Mouse (Mus musculus): Measurements from ENCODE around the gene Ddx49.
A peak's percentile ranks its signal among the peaks of the same experiment; 100 is the strongest.

The Ddx49 gene

DNA sequence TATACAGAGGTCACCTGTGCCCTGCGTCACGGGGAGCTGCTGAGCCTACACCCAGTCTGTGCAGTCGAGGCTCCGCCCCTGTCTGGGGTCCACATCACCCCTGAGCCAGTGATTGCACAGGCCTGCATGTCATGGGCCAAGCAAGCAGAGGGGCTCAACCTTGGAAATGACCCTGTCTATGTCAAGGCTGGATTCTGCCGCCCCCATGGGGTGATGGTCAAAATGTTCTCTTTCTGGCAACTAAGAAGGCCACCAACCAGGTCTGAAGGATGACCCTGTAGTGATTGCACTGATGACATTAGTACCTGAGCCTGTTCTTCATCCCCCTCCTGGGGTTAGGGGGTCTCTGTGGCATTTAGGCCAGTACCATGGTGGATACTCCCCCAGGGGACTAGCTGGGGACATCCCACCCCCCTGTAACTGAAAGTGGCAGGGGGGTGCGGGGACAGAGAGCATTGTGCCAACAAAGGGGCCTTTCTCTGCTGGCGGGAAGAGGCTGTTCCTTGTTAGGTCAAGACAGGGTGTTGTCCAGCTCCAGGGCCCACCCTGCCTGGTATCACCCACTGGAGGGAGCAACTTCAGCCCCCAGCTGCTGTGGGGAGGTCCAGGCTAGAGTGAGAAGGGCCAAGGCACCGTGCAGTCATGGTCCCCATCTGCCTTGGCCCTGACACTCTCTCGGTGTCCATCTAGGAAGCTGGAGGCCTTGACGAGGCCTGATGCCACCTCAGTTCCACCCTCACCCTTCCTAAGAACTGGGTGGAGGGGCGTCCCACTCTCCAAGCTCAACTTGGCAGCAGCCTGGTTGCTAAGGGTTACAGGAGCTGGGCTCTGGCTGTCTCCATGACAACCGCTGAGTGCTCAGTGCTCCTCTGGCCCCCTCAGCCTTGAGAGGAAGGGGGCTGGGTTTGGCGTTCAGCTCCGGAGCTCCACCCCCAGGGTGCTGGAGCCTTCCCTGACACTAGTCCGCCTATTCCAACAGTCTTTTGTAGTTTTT is 14.5 kb upstream of the Ddx49 start:
- DNase-seq: no peak

DNA sequence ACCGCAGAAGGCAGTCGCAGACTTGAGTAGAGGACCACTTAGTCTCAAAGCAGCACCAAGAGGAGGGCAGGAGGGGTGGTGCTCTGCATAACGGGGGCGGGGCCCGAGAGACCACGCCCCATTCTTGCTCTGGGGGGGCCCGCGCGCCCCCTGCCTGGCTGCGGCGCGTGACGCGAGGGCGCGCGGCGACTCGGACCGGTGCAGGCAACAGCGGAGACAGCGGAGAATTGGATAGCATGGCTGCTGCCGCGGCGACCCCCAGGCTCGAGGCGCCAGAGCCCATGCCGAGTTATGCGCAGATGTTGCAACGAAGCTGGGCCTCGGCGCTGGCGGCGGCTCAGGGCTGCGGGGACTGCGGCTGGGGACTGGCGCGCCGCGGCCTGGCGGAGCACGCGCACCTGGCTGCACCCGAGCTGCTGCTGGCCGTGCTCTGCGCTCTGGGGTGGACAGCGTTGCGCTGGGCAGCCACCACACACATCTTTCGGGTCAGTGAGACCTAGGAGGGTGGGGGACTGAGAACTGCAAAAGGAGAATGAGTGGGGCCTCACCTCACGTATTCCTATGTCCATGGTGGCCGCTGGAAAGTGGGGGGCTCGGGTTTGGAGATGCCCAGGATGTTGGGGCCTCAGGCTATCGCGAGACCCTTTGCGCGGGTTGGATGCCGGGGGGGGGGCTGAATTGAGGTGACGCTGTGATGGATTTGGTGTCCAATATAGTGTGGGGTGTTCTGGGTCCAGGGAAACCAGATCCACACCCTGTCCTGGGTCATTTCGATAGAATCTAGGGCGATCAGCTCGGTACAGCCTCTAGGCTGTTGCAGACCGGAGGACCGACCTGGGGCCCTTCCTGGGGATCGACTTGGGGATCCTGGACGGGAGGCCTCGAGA is 13.6 kb upstream of the Ddx49 start, which contains the start of gene Cers1:
Gene Cers1 (plus strand): TSS at position 152 of the 887 bp plus-strand sequence.
- DNase-seq: no peak

- no peak for DNase-seq
Measured at GRCm38 (mm10) chr8:70313399-70313798, 11.1 kb upstream of the Ddx49 start.

GRCm38 (mm10) chr8:70309311-70309710 is 7.0 kb upstream of the Ddx49 start:
- DNase-seq: no peak

GRCm38 (mm10) chr8:70302901-70303300 is 612 bp upstream of the Ddx49 start:
- DNase-seq: no peak

DNA sequence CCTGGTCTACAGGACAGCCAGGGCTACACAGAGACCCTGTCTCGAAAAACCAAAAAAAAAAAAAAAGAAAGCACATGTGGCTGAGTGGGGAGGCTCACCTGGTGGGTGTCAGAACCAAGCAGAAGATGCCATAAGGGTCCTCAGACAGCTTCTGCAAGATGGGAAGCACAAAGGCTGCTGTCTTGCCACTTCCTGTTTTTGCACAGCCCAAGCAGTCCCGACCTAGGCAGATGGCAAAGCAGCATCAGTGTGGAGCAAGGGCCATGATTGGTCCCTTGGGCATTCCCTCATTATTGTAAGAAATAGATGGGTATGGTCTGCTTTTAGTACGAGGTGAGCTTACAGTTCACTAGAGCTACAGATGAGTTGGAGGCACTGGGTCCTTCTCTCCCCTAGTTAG is 1.4 kb downstream of the Ddx49 start:
- no peak for DNase-seq

DNA sequence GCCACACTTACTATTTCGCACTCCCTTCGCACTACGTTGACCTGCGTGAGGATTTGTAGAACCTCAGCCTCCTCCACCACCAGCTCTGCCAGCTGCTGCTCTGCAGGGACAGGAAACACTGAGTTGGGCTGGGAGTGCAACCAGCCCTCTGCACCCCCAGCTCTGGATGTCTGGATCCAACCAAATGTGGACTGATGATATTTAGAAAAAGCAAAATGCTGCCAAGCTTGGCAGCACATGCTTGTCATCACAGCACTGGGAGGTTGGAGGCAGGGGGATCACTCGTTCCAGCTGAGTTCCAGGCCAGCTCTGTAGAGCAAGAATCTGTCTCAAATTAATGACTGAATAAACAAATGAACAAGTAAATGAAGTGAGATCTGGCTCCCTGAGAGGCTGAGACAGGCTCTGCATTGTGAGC is 8.3 kb downstream of the Ddx49 start:
- no peak for DNase-seq

GRCm38 (mm10) chr8:70286737-70287136 is 15.6 kb downstream of the Ddx49 start:
- no peak for DNase-seq

DNA sequence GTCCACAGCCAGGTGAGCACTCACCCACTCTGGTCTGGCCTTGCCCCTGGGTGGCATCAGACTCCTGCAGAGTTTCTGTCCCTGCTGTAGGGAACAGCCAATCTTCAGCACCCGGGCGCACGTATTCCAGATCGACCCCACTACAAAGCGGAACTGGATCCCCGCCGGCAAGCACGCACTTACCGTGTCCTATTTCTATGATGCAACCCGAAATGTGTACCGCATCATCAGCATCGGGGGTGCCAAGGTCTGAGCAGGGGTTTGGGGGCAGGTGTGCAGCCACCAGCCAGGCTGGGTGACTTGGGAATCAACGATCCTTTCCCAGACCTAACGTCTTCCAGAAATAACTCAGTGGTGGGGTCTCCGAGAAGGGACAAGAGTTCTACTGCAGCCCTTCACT is 17.0 kb downstream of the Ddx49 start:
- DNase-seq: no peak

- no peak for DNase-seq
Measured at GRCm38 (mm10) chr8:70284421-70284820, 17.9 kb downstream of the Ddx49 start.

- peak; percentile 18 for DNase-seq
Measured at GRCm38 (mm10) chr8:70283136-70284077, 18.9 kb downstream of the Ddx49 start.

DNA sequence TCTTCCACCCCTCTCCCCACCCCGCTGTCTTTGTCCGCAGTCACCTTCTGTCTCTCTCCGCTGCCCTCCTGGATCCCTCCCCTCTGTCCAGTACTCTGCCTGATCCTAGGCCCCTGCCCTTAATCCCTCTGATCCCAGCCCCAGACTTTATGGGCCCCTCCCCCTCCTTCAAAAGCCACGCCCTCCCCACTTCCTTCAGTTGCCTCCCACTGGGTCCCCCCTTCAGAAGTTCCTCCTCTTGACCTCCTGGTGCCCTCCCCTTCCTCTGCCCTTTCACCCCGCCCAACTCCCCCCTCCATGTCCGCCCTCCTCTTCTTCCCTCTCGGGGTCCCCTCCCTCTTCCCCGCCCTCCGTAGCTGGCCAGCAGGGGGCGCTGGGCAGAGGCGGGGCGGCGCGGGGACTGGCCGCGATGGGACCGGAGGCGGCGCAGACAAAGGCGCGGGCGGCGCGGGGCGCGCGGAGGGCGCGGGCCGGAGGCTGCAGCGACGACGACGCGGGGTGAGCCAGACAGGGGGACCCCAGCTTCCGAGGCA is 19.6 kb downstream of the Ddx49 start, which contains the start of gene Homer3:
Gene Homer3 (plus strand): TSS at position 225 of the 533 bp plus-strand sequence.
- DNase-seq: peak; percentile 88 to 93

GRCm38 (mm10) chr8:70281001-70281400 is 21.3 kb downstream of the Ddx49 start:
- DNase-seq: no peak

GRCm38 (mm10) chr8:70279266-70279665 is 23.0 kb downstream of the Ddx49 start:
- DNase-seq: no peak

DNA sequence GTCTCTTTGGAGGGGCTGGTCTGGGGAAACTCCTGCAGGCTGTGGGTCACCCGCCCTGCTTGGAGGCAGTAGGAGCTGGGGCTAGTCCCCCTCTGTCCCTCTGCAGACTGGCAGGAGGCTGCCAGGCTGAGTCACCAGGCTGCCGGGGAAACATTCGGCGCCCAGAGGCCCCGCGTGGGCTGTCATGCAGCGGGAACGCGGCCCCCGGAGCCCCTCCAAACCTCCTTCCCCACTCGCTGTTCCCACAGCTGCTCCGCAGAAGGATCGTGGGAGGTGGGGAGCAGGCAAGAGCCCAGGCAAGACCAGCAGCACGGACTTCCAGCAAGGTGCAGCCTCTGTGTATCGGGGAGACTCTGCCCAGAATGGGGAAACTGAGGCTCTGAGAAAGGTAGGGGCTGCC is 24.1 kb downstream of the Ddx49 start:
- DNase-seq: no peak

DNA sequence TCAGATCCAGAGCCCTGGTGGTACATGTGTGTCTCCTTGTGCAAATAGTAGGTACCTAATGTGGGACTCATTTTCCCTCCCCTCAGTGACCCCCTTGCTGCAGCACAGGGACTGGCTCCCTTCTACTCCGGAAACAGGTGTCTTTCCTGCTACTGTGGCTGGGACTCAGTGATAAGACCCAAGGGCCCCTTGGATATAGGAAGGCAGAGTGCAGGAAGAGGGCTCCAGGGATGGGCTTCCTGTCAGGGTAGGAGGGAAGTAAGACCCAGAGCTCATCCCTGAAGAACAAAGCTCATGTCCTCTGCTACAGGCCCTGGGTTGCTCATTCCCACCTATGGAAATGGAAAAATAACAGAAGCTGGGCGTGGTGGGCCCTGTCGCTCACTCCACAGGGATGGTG is 25.8 kb downstream of the Ddx49 start:
- peak; percentile 29 to 48 for DNase-seq

DNA sequence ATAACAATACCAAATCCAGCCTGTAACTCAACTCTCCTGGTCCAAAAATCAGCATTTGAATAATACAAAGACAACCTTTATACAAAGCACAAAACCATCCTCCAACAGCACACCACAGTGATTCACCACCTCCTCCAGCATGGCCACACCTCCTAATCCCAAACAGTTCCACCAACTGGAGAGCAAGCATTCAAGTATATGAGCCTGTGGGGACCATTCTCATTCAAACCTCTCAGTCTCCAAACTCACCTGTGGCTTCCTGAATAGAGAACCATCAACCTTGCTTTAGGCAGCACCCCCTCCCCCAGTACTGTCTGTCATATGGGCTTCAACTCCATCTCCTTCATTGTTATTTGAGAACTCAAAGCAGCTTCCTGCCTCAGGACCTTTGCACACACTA is 27.9 kb downstream of the Ddx49 start:
- no peak for DNase-seq

DNA sequence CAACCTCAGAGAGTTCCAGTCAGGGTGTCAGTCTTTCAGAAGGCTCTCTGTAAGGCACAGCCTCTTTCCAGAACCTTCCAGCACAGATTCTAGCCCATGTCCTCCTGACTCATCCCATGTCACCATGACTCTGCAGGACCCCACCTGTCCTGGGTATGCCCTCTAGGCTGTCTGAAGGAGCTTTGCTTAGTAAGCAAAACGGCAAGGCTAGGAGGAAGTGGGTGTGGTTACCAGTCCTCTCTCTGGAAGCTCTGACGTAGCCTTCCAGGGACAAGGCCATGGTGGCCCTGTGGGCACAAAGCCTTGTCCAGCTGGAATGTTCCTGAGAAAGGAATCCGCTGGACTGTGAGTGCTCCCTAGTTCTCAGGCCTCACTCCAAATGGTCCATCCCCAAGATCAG is 29.3 kb downstream of the Ddx49 start:
- peak; percentile 14 to 19 for DNase-seq

GRCm38 (mm10) chr8:70268799-70269565 is 33.3 kb downstream of the Ddx49 start:
- peak in 1 of 2 experiments; percentile 32 for DNase-seq

DNA sequence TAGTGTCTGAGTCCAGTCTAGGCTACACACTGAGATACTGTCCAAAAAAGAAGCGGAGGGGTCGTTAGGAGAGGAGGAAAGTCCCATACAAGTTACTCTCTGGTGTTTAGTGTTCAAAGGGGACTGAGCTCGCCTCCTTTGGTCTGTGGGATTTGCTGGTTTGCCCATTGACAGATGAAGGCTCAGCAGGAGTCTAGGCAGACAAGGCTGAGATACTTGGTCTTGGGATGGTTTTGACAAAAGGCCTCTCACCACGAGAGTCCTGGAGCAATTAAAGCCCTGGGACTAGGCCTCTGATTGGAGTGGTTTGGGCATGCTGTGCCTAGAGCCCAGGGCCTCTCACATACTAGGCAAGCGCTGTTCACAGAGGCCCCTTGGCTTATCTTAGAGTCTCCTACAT is 34.0 kb downstream of the Ddx49 start:
- DNase-seq: no peak

DNA sequence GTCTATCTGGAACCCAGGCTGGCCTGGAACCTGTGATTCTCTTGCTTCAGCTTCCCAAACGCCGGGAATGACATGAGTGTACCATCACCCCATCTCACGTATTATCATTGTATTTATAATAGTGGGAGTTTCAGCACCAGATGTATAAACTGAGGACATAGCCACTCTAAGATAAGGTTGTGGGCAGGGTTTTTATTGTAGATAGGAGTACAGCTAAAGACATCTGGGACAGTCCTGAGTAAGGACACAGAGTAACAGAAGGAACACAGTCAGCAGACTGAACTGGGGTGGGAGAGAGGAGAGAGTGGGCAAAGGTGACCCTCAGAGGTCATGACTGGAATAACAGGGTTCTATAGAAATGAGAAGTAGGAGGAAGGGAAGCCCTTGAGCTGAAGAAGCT is 34.6 kb downstream of the Ddx49 start:
- DNase-seq: no peak
